Comparison of ENCODE assay signal across 8 mouse cellular contexts in genomic region chr5:139668494-139668893, GRCm38 (mm10).
DNase-seq lines count a peak whose midpoint lies in the region; ATAC-seq lines count a peak whose summit lies in the region.

No protein-coding gene starts in this region.

- peaks cover 34% of the 10 kb centered on the region for H3K27me3 ChIP-seq in kidney, embryonic 14.5 days (ENCODE audit: control insufficient read depth, insufficient read depth, low read length)
- peaks cover 56% of the 10 kb centered on the region for H3K27me3 ChIP-seq in liver, embryonic 11.5 days (replicated peaks; ENCODE audit: control insufficient read depth, insufficient read depth, low read length)
- peaks cover 96% of the 10 kb centered on the region for H3K27me3 ChIP-seq in neural tube, embryonic 13.5 days

- WGBS in kidney, embryonic 14.5 days: under 1% methylated on average over 24 of the region's 24 CpGs
- WGBS in liver, embryonic 11.5 days: 2% methylated on average over 24 of the region's 24 CpGs
- WGBS in neural tube, embryonic 13.5 days: under 1% methylated on average over 24 of the region's 24 CpGs

- peak overlapping the region; percentile 13; the same call in 1 of the 2 replicates for H3K4me2 ChIP-seq in kidney, embryonic 14.5 days (replicated peaks; ENCODE audit: low read depth, low read length)
- H3K4me2 ChIP-seq in liver, embryonic 11.5 days: no peak overlapping the region
- peak overlapping the region; percentile 41 for H3K4me2 ChIP-seq in neural tube, embryonic 13.5 days

- no peak overlapping the region for H3K27ac ChIP-seq in kidney, embryonic 14.5 days (ENCODE audit: low read depth, low read length)
- H3K27ac ChIP-seq in liver, embryonic 11.5 days (ENCODE audit: low read depth, low read length): no peak overlapping the region
- no peak overlapping the region for H3K27ac ChIP-seq in neural tube, embryonic 13.5 days (replicated peaks)

- no peaks in the 10 kb centered on the region for H3K9me3 ChIP-seq in kidney, embryonic 14.5 days (ENCODE audit: control insufficient read depth, low read length)
- no peaks in the 10 kb centered on the region for H3K9me3 ChIP-seq in liver, embryonic 11.5 days (ENCODE audit: control insufficient read depth, low read length)
- H3K9me3 ChIP-seq in neural tube, embryonic 13.5 days: no peaks in the 10 kb centered on the region

- peak; percentile 38 for DNase-seq in urinary bladder, adult 2 months (ENCODE audit: low spot score)
- no peak for DNase-seq in urinary bladder, postnatal 10 days (ENCODE audit: low spot score)
- DNase-seq in embryo, embryonic 11.5 days (ENCODE audit: low read depth, low spot score): peak; percentile 54
- peak; percentile 22 to 46 for DNase-seq in heart, adult 9 months (ENCODE audit: low spot score in 2 of 2)
- peak; percentile 72 for DNase-seq in liver, embryonic 11.5 days (ENCODE audit: low spot score)
- DNase-seq in thymus, postnatal 14 days: peak; percentile 36

- no peak overlapping the region for H3K4me3 ChIP-seq in kidney, embryonic 14.5 days (ENCODE audit: low read length)
- H3K4me3 ChIP-seq in liver, embryonic 11.5 days (ENCODE audit: low read depth, low read length): no peak overlapping the region
- H3K4me3 ChIP-seq in neural tube, embryonic 13.5 days: 0 out of 2 replicates have a peak overlapping the region, but pooled peaks have one; percentile 9

- H3K9ac ChIP-seq in kidney, embryonic 14.5 days (ENCODE audit: low read depth, low read length): no peak overlapping the region
- H3K9ac ChIP-seq in liver, embryonic 11.5 days (ENCODE audit: low read depth, low read length): no peak overlapping the region
- H3K9ac ChIP-seq in neural tube, embryonic 13.5 days: 0 out of 2 replicates have a peak overlapping the region, but pooled peaks have one; percentile 5

- H3K4me1 ChIP-seq in kidney, embryonic 14.5 days (ENCODE audit: control insufficient read depth, insufficient read depth, low read length): peaks cover 13% of the 10 kb centered on the region; the same call in 1 of the 2 replicates
- H3K4me1 ChIP-seq in liver, embryonic 11.5 days (replicated peaks; ENCODE audit: control insufficient read depth, insufficient read depth, low read length): no peaks in the 10 kb centered on the region
- H3K4me1 ChIP-seq in neural tube, embryonic 13.5 days (replicated peaks): peaks cover 36% of the 10 kb centered on the region

- H3K36me3 ChIP-seq in kidney, embryonic 14.5 days (ENCODE audit: control insufficient read depth, insufficient read depth, low read length): no peaks in the 10 kb centered on the region
- H3K36me3 ChIP-seq in liver, embryonic 11.5 days (ENCODE audit: control insufficient read depth, insufficient read depth, low read length): no peaks in the 10 kb centered on the region
- no peaks in the 10 kb centered on the region for H3K36me3 ChIP-seq in neural tube, embryonic 13.5 days

- ATAC-seq in kidney, embryonic 14.5 days (ENCODE audit: low FRiP score, low TSS enrichment): peak; percentile 77
- peak; percentile 56; the same call in 1 of the 2 replicates for ATAC-seq in liver, embryonic 11.5 days (replicated peaks; ENCODE audit: low FRiP score)
- ATAC-seq in neural tube, embryonic 13.5 days (ENCODE audit: low read depth): peak; percentile 52; the same call in 1 of the 2 replicates
